Mouse (Mus musculus): ENCODE data around the gene Cdx4.

DNA sequence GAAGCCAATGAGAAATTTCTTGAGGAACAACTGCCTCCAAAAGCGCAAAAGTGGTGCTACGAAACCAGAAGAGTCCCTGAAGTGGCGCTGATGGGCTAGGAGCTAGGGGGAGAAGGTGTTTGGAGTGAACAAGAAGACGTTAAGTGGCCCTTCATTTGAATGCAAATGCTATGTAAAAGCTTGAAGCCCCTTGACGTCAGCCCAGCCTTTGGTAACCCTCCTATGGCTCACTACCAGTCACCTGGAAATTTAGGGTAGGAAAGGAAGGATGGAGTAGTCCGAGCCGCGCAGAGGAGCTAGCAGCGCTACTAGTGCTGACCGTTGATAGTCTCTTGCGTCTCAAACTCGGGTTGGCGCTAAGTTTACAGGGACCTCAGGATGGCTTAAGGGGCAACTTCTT, at the start of gene Cdx4:
- no peak for TF ChIP-seq CTCF (IDR thresholded peaks at IDR 0.05 in 2 of 3, conservative IDR thresholded peaks at IDR 0.05 in 1 of 3; ENCODE audit: control insufficient read depth in 1 of 3, insufficient read depth in 1 of 3, low read depth in 2 of 3, low read length in 3 of 3, poor library complexity in 1 of 3, severe bottlenecking in 1 of 3)
- TF ChIP-seq ZNF384 (IDR thresholded peaks at IDR 0.05; ENCODE audit: low read depth, low read length) = no peak
- TF ChIP-seq MAX (IDR thresholded peaks at IDR 0.05; ENCODE audit: low read length) = no peak
- TF ChIP-seq ZKSCAN1 (IDR thresholded peaks at IDR 0.05; ENCODE audit: low read depth, low read length) = no peak
- TF ChIP-seq EP300 (IDR thresholded peaks at IDR 0.05; ENCODE audit: low read depth in 1 of 2, low read length in 2 of 2) = no peak
- no peak for TF ChIP-seq UBTF (IDR thresholded peaks at IDR 0.05; ENCODE audit: borderline replicate concordance, insufficient read depth, low read depth, low read length)
- TF ChIP-seq POLR2A (IDR thresholded peaks at IDR 0.05; ENCODE audit: control insufficient read depth in 1 of 2, insufficient read depth in 1 of 2, low read depth in 1 of 2, low read length in 2 of 2, poor library complexity in 1 of 2) = no peak
- no peak for TF ChIP-seq HCFC1 (IDR thresholded peaks at IDR 0.05; ENCODE audit: low read depth, low read length)
- no peak for TF ChIP-seq MAFK (IDR thresholded peaks at IDR 0.05; ENCODE audit: borderline replicate concordance, low read depth, low read length)
- TF ChIP-seq ZC3H11A (IDR thresholded peaks at IDR 0.05; ENCODE audit: low read depth, low read length) = no peak
- TF ChIP-seq MAZ (IDR thresholded peaks at IDR 0.05; ENCODE audit: low read depth, low read length) = no peak

Data from MEL (cell line).